Mouse (Mus musculus): ENCODE data around the gene Xlr. TPM values are rescaled to one million over a fixed set of nuclear protein-coding genes. Genes with fewer than 3 reads are reported as not detected.
"Not testable (repeated sequence)": the region's sequence is repeated elsewhere in the genome, so short reads cannot be mapped to it uniquely, and the experiment has no call there.

Xlr gene
- 2.7 and 3.0 TPM in 2 replicates for polyA plus RNA-seq (2015; fragmentation: Nextera tagmentation; extraction: Ambion mirVana)

- H3K27ac ChIP-seq (ENCODE audit: low read length); H3K4me1 ChIP-seq (ENCODE audit: control insufficient read depth, low read depth, low read length); ATAC-seq (ENCODE audit: low read depth); H3K27me3 ChIP-seq (ENCODE audit: control insufficient read depth, insufficient read depth, low read depth, low read length); H3K9ac ChIP-seq (ENCODE audit: low read depth, low read length); H3K36me3 ChIP-seq (ENCODE audit: control insufficient read depth, insufficient read depth); H3K4me3 ChIP-seq (ENCODE audit: low read depth, low read length); H3K4me2 ChIP-seq (ENCODE audit: low read depth, low read length); H3K9me3 ChIP-seq (replicated peaks; ENCODE audit: control insufficient read depth, low read length): not testable (repeated sequence)
- 66% methylated on average over 11 of the region's 11 CpGs for WGBS (ENCODE audit: insufficient replicate concordance)
Observed at GRCm38 (mm10) chrX:53797519-53797918, at the start of gene Xlr. Xlr (minus strand) TSS chrX:53797706.

GRCm38 (mm10) chrX:53799074-53799473 is 1.6 kb upstream of the Xlr start:
- no peak overlapping the region for H3K4me2 ChIP-seq (ENCODE audit: low read depth, low read length)
- H3K9ac ChIP-seq (ENCODE audit: low read depth, low read length): no peak overlapping the region
- WGBS (ENCODE audit: insufficient replicate concordance): 30% methylated on average over 3 of the region's 3 CpGs
- no peaks in the 10 kb centered on the region for H3K9me3 ChIP-seq (replicated peaks; ENCODE audit: control insufficient read depth, low read length)
- H3K36me3 ChIP-seq (ENCODE audit: control insufficient read depth, insufficient read depth): no peaks in the 10 kb centered on the region
- no peak overlapping the region for H3K4me3 ChIP-seq (ENCODE audit: low read depth, low read length)
- H3K27me3 ChIP-seq (ENCODE audit: control insufficient read depth, insufficient read depth, low read depth, low read length): no peaks in the 10 kb centered on the region
- H3K27ac ChIP-seq (ENCODE audit: low read length): no peak overlapping the region
- no peak for ATAC-seq (ENCODE audit: low read depth)
- no peaks in the 10 kb centered on the region for H3K4me1 ChIP-seq (ENCODE audit: control insufficient read depth, low read depth, low read length)

GRCm38 (mm10) chrX:53776276-53776675 is 21.2 kb downstream of the Xlr start, which contains the start of gene Zfp36l3:
Zfp36l3 (minus strand) TSS chrX:53776394.
- Histone ChIP-seq H3K9me3 (replicated peaks; ENCODE audit: control insufficient read depth, low read length) (no peaks in the 10 kb centered on the region), H3K4me3 (ENCODE audit: low read depth, low read length) (no peak within 1 kb of the TSS), H3K27me3 (ENCODE audit: control insufficient read depth, insufficient read depth, low read depth, low read length) (no peaks in the 10 kb centered on the region), H3K9ac (ENCODE audit: low read depth, low read length) (no peak within 1 kb of the TSS), H3K4me1 (ENCODE audit: control insufficient read depth, low read depth, low read length) (no peaks in the 10 kb centered on the region), H3K4me2 (ENCODE audit: low read depth, low read length) (no peak within 1 kb of the TSS), H3K27ac (ENCODE audit: low read length) (no peak within 1 kb of the TSS), H3K36me3 (ENCODE audit: control insufficient read depth, insufficient read depth) (no peaks in the 10 kb centered on the region)
- ATAC-seq (ENCODE audit: low read depth): no peak
- WGBS (ENCODE audit: insufficient replicate concordance): 72% methylated on average over 12 of the region's 12 CpGs

- H3K4me1 ChIP-seq (ENCODE audit: control insufficient read depth, low read depth, low read length): no peaks in the 10 kb centered on the region
- no peaks in the 10 kb centered on the region for H3K27me3 ChIP-seq (ENCODE audit: control insufficient read depth, insufficient read depth, low read depth, low read length)
- 82% methylated on average over 16 of the region's 16 CpGs for WGBS (ENCODE audit: insufficient replicate concordance)
- no peak for ATAC-seq (ENCODE audit: low read depth)
- no peaks in the 10 kb centered on the region for H3K36me3 ChIP-seq (ENCODE audit: control insufficient read depth, insufficient read depth)
- H3K9me3 ChIP-seq (replicated peaks; ENCODE audit: control insufficient read depth, low read length): peaks cover 5% of the 10 kb centered on the region
- H3K27ac ChIP-seq (ENCODE audit: low read length): no peak within 1 kb of the TSS
- H3K9ac ChIP-seq (ENCODE audit: low read depth, low read length): no peak within 1 kb of the TSS
- H3K4me3 ChIP-seq (ENCODE audit: low read depth, low read length): no peak within 1 kb of the TSS
- H3K4me2 ChIP-seq (ENCODE audit: low read depth, low read length): no peak within 1 kb of the TSS
Observed at GRCm38 (mm10) chrX:53757736-53758135, 39.8 kb downstream of the Xlr start, which contains the start of gene 1700013H16Rik. 1700013H16Rik (minus strand) TSS chrX:53757831.

- Histone ChIP-seq H3K4me1 (ENCODE audit: control insufficient read depth, low read depth, low read length) (no peaks in the 10 kb centered on the region), H3K36me3 (ENCODE audit: control insufficient read depth, insufficient read depth) (no peaks in the 10 kb centered on the region), H3K9me3 (replicated peaks; ENCODE audit: control insufficient read depth, low read length) (peaks cover 5% of the 10 kb centered on the region), H3K27ac (ENCODE audit: low read length) (no peak overlapping the region), H3K4me2 (ENCODE audit: low read depth, low read length) (no peak overlapping the region), H3K4me3 (ENCODE audit: low read depth, low read length) (no peak overlapping the region), H3K9ac (ENCODE audit: low read depth, low read length) (no peak overlapping the region), H3K27me3 (ENCODE audit: control insufficient read depth, insufficient read depth, low read depth, low read length) (no peaks in the 10 kb centered on the region)
- 55% methylated on average over 1 of the region's 1 CpGs for whole genome bisulfite sequencing (ENCODE audit: insufficient replicate concordance)
- no peak for ATAC-seq (ENCODE audit: low read depth)
Observed at GRCm38 (mm10) chrX:53752851-53753250, 44.7 kb downstream of the Xlr start.

- no peaks in the 10 kb centered on the region for H3K36me3 ChIP-seq (ENCODE audit: control insufficient read depth, insufficient read depth)
- H3K27ac ChIP-seq (ENCODE audit: low read length): no peak overlapping the region
- no peaks in the 10 kb centered on the region for H3K27me3 ChIP-seq (ENCODE audit: control insufficient read depth, insufficient read depth, low read depth, low read length)
- ATAC-seq (ENCODE audit: low read depth): no peak
- H3K4me1 ChIP-seq (ENCODE audit: control insufficient read depth, low read depth, low read length): no peaks in the 10 kb centered on the region
- WGBS (ENCODE audit: insufficient replicate concordance): 59% methylated on average over 2 of the region's 2 CpGs
- H3K4me3 ChIP-seq (ENCODE audit: low read depth, low read length): no peak overlapping the region
- no peak overlapping the region for H3K9ac ChIP-seq (ENCODE audit: low read depth, low read length)
- H3K9me3 ChIP-seq (replicated peaks; ENCODE audit: control insufficient read depth, low read length): no peaks in the 10 kb centered on the region
- H3K4me2 ChIP-seq (ENCODE audit: low read depth, low read length): no peak overlapping the region
Observed at GRCm38 (mm10) chrX:53728967-53729366, 68.5 kb downstream of the Xlr start.

Other genes with a start within 250 kb of the Xlr start
- gene Rtl8c, start 189.7 kb downstream of the Xlr start, polyA plus RNA-seq (2015; fragmentation: Nextera tagmentation; extraction: Ambion mirVana): 2.4 and 2.6 TPM in 2 replicates
- not detected in 2 replicates for gene Gm14597, start 188.7 kb downstream of the Xlr start, polyA plus RNA-seq (2015; fragmentation: Nextera tagmentation; extraction: Ambion mirVana)
- gene Rtl8a, start 154.0 kb downstream of the Xlr start, polyA plus RNA-seq (2015; fragmentation: Nextera tagmentation; extraction: Ambion mirVana): 4.4 and 5.7 TPM in 2 replicates
- gene Rtl8b, start 127.3 kb downstream of the Xlr start, polyA plus RNA-seq (2015; fragmentation: Nextera tagmentation; extraction: Ambion mirVana): 4.0 and 4.7 TPM in 2 replicates
- 0.06 and 0.09 TPM in 2 replicates for gene 4930502E18Rik, start 72.9 kb downstream of the Xlr start, polyA plus RNA-seq (2015; fragmentation: Nextera tagmentation; extraction: Ambion mirVana)
- not detected in 2 replicates for gene 1700013H16Rik, start 39.9 kb downstream of the Xlr start, polyA plus RNA-seq (2015; fragmentation: Nextera tagmentation; extraction: Ambion mirVana)
- not detected in 2 replicates for gene Zfp36l3, start 21.3 kb downstream of the Xlr start, polyA plus RNA-seq (2015; fragmentation: Nextera tagmentation; extraction: Ambion mirVana)

Data from liver, embryonic 16.5 days (tissue).